Comparison of ENCODE assay signal across 9 mouse cellular contexts in genomic region chr8:121729754-121730153, GRCm38 (mm10). TPM values are rescaled to one million over a fixed set of nuclear protein-coding genes. Genes with fewer than 3 reads are reported as not detected.
A peak's percentile ranks its signal among the peaks of the same experiment; 100 is the strongest.
DNase-seq lines count a peak whose midpoint lies in the region; ATAC-seq lines count a peak whose summit lies in the region.
"Had no signal": no experiment of that assay in that cellular context is flagged by ENCODE, and none has a peak within 500 bp of the region (broad histone marks: within the 10 kb centered on the region; RNA-seq: fewer than 3 reads in every experiment).

No protein-coding gene starts in this region.

- ATAC-seq in heart, embryonic 14.5 days (ENCODE audit: insufficient number of reproducible peaks, insufficient read depth, low FRiP score, low read depth) = no peak
- no peak for ATAC-seq in hindbrain, embryonic 12.5 days (ENCODE audit: low FRiP score)
- peak; percentile 44; the same call in 1 of the 2 replicates for ATAC-seq in midbrain, embryonic 14.5 days (ENCODE audit: low FRiP score, low TSS enrichment)
- no peak for ATAC-seq in erythroid progenitor cell, adult 5-6 weeks (replicated peaks; ENCODE audit: low FRiP score, poor library complexity, severe bottlenecking)

- H3K27me3 ChIP-seq in heart, embryonic 14.5 days (ENCODE audit: control insufficient read depth, insufficient read depth, low read length) = peaks cover 64% of the 10 kb centered on the region
- peaks cover 62% of the 10 kb centered on the region for H3K27me3 ChIP-seq in hindbrain, embryonic 12.5 days
- peaks cover 16% of the 10 kb centered on the region for H3K27me3 ChIP-seq in midbrain, embryonic 14.5 days (ENCODE audit: control insufficient read depth, insufficient read depth, low read length)

- no peaks in the 10 kb centered on the region for H3K36me3 ChIP-seq in heart, embryonic 14.5 days (ENCODE audit: control insufficient read depth, insufficient read depth, low read length)
- H3K36me3 ChIP-seq in hindbrain, embryonic 12.5 days = no peaks in the 10 kb centered on the region
- H3K36me3 ChIP-seq in midbrain, embryonic 14.5 days (ENCODE audit: control insufficient read depth, insufficient read depth, low read length) = no peaks in the 10 kb centered on the region

- H3K4me2 ChIP-seq in heart, embryonic 14.5 days (ENCODE audit: low read length) = peak overlapping the region; percentile 81
- H3K4me2 ChIP-seq in hindbrain, embryonic 12.5 days (replicated peaks) = peak overlapping the region; percentile 83
- peak overlapping the region; percentile 86 for H3K4me2 ChIP-seq in midbrain, embryonic 14.5 days (ENCODE audit: low read length)

- peaks cover 0 to 6% of the 10 kb centered on the region in 2 experiments; a peak in 1 of 4 replicates for H3K4me1 ChIP-seq in heart, embryonic 14.5 days (ENCODE audit: control insufficient read depth in 2 of 2, insufficient read depth in 2 of 2, low read length in 2 of 2)
- peaks cover 24% of the 10 kb centered on the region for H3K4me1 ChIP-seq in hindbrain, embryonic 12.5 days
- peaks cover 18% of the 10 kb centered on the region for H3K4me1 ChIP-seq in midbrain, embryonic 14.5 days (ENCODE audit: control insufficient read depth, insufficient read depth, low read length)

- 0% methylated on average over 23 of the region's 54 CpGs for WGBS in heart, embryonic 14.5 days
- 1% methylated on average over 44 of the region's 54 CpGs for WGBS in hindbrain, embryonic 12.5 days
- under 1% methylated on average over 33 of the region's 54 CpGs for WGBS in midbrain, embryonic 14.5 days

- DNase-seq in heart, adult 11 months = no peak
- peak; percentile 75 for DNase-seq in cerebellum, adult 9-11 months
- peak; percentile 83 for DNase-seq in midbrain, embryonic 14.5 days
- DNase-seq in frontal cortex, postnatal 36 days (ENCODE audit: low spot score in 2 of 2) = no peak
- no peak for DNase-seq in frontal cortex, adult 2 months (ENCODE audit: extremely low spot score in 1 of 2, low spot score in 1 of 2)

- no peak overlapping the region; the same call in 1 of the 2 replicates for H3K9ac ChIP-seq in heart, embryonic 14.5 days (ENCODE audit: low read length)
- peak overlapping the region; percentile 74 for H3K9ac ChIP-seq in hindbrain, embryonic 12.5 days
- peak overlapping the region; percentile 73 for H3K9ac ChIP-seq in midbrain, embryonic 14.5 days (replicated peaks; ENCODE audit: low read length)

- 0 out of 2 replicates have a peak, but pooled peaks cover 3% of the 10 kb centered on the region for H3K9me3 ChIP-seq in heart, embryonic 14.5 days (ENCODE audit: control insufficient read depth, low read length)
- no peaks in the 10 kb centered on the region for H3K9me3 ChIP-seq in hindbrain, embryonic 12.5 days (replicated peaks)
- H3K9me3 ChIP-seq in midbrain, embryonic 14.5 days (ENCODE audit: control insufficient read depth, low read length) = no peaks in the 10 kb centered on the region

- H3K4me3 ChIP-seq in heart, embryonic 14.5 days (ENCODE audit: control insufficient read depth in 1 of 2, insufficient read depth in 1 of 2, low read depth in 1 of 2, low read length in 2 of 2) = peak overlapping the region; percentile 43 to 45
- H3K4me3 ChIP-seq in hindbrain, embryonic 12.5 days = peak overlapping the region; percentile 60
- peak overlapping the region; percentile 68 for H3K4me3 ChIP-seq in midbrain, embryonic 14.5 days (replicated peaks; ENCODE audit: low read depth, low read length)
- H3K4me3 ChIP-seq: erythroblast, embryonic 14.5 days had no signal

- no peak overlapping the region for H3K27ac ChIP-seq in heart, embryonic 14.5 days (replicated peaks in 1 of 2; ENCODE audit: control insufficient read depth in 1 of 2, insufficient read depth in 1 of 2, low read depth in 2 of 2, low read length in 2 of 2)
- no peak overlapping the region for H3K27ac ChIP-seq in hindbrain, embryonic 12.5 days
- H3K27ac ChIP-seq in midbrain, embryonic 14.5 days (replicated peaks; ENCODE audit: low read depth, low read length) = peak overlapping the region; percentile 70; the same call in 1 of the 2 replicates

RNA-seq across cellular contexts. Expression of gene Jph3, which starts 0.3 kb away (rescaled TPM):
- 0.15 and 0.18 TPM in 2 replicates for polyA plus RNA-seq in heart, embryonic 14.5 days (2014; fragmentation: Nextera tagmentation; extraction: Ambion mirVana)
- polyA plus RNA-seq in hindbrain, embryonic 12.5 days (2016; fragmentation: Nextera tagmentation; extraction: Ambion mirVana) = 47.7 and 50.9 TPM in 2 replicates
- polyA plus RNA-seq in midbrain, embryonic 14.5 days (2014; fragmentation: Nextera tagmentation; extraction: Ambion mirVana) = 73.5 and 86.4 TPM in 2 replicates
- total RNA-seq in erythroid progenitor cell, adult 5-6 weeks (2015; ENCODE audit: low replicate concordance) = not detected in 2 replicates
- not detected in 2 replicates for total RNA-seq in erythroid progenitor cell, adult 5-6 weeks (2017; ENCODE audit: low replicate concordance)
- polyA plus RNA-seq in frontal cortex, adult 2 months (2012; rRNA removed) = 138 and 159 TPM in 2 replicates
- polyA plus RNA-seq: erythroblast, embryonic 14.5 days had no signal

Comparison
In these comparisons a context has a peak if more than half of its experiments do, and no peak if none do; other contexts are left out.
1. DNase-seq: peak in cerebellum, adult 9-11 months (single experiment) and midbrain, embryonic 14.5 days (single experiment); none in heart, adult 11 months (single experiment), frontal cortex, postnatal 36 days (0 of 2) and frontal cortex, adult 2 months (0 of 2).
2. RNA of gene Jph3, which starts 0.3 kb away (polyA plus RNA-seq): 138 to 159 TPM in frontal cortex, adult 2 months, 73.5 to 86.4 TPM in midbrain, embryonic 14.5 days and 47.7 to 50.9 TPM in hindbrain, embryonic 12.5 days; 0.15 to 0.18 TPM in heart, embryonic 14.5 days; every median in the first group is over 10 times any median in the second.
3. Peak in every context shown above with its lines, with median percentiles within 50 percentile points of each other: H3K4me2 ChIP-seq and H3K4me3 ChIP-seq.